Mouse (Mus musculus) testis, postnatal 10 days (tissue): Measurements from ENCODE around the gene Abat.
"Not testable (repeated sequence)": the region's sequence is repeated elsewhere in the genome, so short reads cannot be mapped to it uniquely, and the experiment has no call there.

ENCODE experiments used
- DNase-seq: peaks from one replicate; pipeline ENCODE4 v3.0.0; 2021; ENCODE audit warnings: low spot score

Gene Abat

GRCm38 (mm10) chr16:8532894-8533293 is 19.7 kb downstream of the Abat start:
- no peak for DNase-seq

- DNase-seq = no peak
Measured at GRCm38 (mm10) chr16:8533477-8533876, 20.2 kb downstream of the Abat start.

- DNase-seq = no peak
Measured at GRCm38 (mm10) chr16:8534466-8535200, 21.4 kb downstream of the Abat start.

- no peak for DNase-seq
Measured at GRCm38 (mm10) chr16:8535411-8535810, 22.2 kb downstream of the Abat start.

- no peak for DNase-seq
Measured at GRCm38 (mm10) chr16:8539150-8539865, 26.1 kb downstream of the Abat start.

GRCm38 (mm10) chr16:8540859-8541314 is 27.7 kb downstream of the Abat start:
- peak; percentile 87 for DNase-seq

- DNase-seq = no peak
Measured at GRCm38 (mm10) chr16:8547836-8548235, 34.6 kb downstream of the Abat start.

GRCm38 (mm10) chr16:8549506-8549905 is 36.3 kb downstream of the Abat start:
- no peak for DNase-seq

GRCm38 (mm10) chr16:8554351-8554750 is 41.1 kb downstream of the Abat start:
- DNase-seq = peak; percentile 9

GRCm38 (mm10) chr16:8554751-8555150 is 41.5 kb downstream of the Abat start:
- peak; percentile 3 for DNase-seq

- DNase-seq = peak; percentile 36
Measured at GRCm38 (mm10) chr16:8555371-8555770, 42.1 kb downstream of the Abat start.

- peak; percentile 35 for DNase-seq
Measured at GRCm38 (mm10) chr16:8560079-8560478, 46.9 kb downstream of the Abat start.

- peak; percentile 8 for DNase-seq
Measured at GRCm38 (mm10) chr16:8561101-8561500, 47.9 kb downstream of the Abat start.

- DNase-seq = not testable (repeated sequence)
Measured at GRCm38 (mm10) chr16:8561856-8562255, 48.6 kb downstream of the Abat start.

GRCm38 (mm10) chr16:8562827-8563226 is 49.6 kb downstream of the Abat start:
- peak; percentile 35 for DNase-seq

- DNase-seq = peak; percentile 19
Measured at GRCm38 (mm10) chr16:8564836-8565235, 51.6 kb downstream of the Abat start.

GRCm38 (mm10) chr16:8565539-8565938 is 52.3 kb downstream of the Abat start:
- DNase-seq = peak; percentile 19

- DNase-seq = peak; percentile 40
Measured at GRCm38 (mm10) chr16:8566115-8566711, 53.0 kb downstream of the Abat start.

GRCm38 (mm10) chr16:8568881-8569280 is 55.7 kb downstream of the Abat start:
- DNase-seq = peak; percentile 37

- DNase-seq = no peak
Measured at GRCm38 (mm10) chr16:8570336-8570735, 57.1 kb downstream of the Abat start.

- DNase-seq = peak; percentile 20
Measured at GRCm38 (mm10) chr16:8570901-8571615, 57.8 kb downstream of the Abat start.

- DNase-seq = peak; percentile 35
Measured at GRCm38 (mm10) chr16:8573041-8573440, 59.8 kb downstream of the Abat start.
